20 mouse cellular contexts compared by ENCODE assay signal in genomic region chr1:140489816-140490215, GRCm38 (mm10).
DNase-seq lines count a peak whose midpoint lies in the region; ATAC-seq and TF ChIP-seq lines count a peak whose summit lies in the region.
"Had no signal": no experiment of that assay in that cellular context is flagged by ENCODE, and none has a peak within 500 bp of the region (broad histone marks: within the 10 kb centered on the region; RNA-seq: fewer than 3 reads in every experiment).

No protein-coding gene starts in this region.

- H3K4me1 ChIP-seq in limb, embryonic 12.5 days (replicated peaks), result peaks cover 9% of the 10 kb centered on the region; the same call in 1 of the 2 replicates
- H3K4me1 ChIP-seq in limb, embryonic 10.5 days, result no peaks in the 10 kb centered on the region
- H3K4me1 ChIP-seq: forebrain, embryonic 15.5 days; hindbrain, embryonic 13.5 days; midbrain, embryonic 12.5 days had no signal

- intact Hi-C loops in gastrocnemius, adult 2 months (cut with DNase I), result no loop called here

- H3K4me3 ChIP-seq in limb, embryonic 12.5 days (replicated peaks), result no peak overlapping the region
- H3K4me3 ChIP-seq in limb, embryonic 10.5 days, result no peak overlapping the region
- H3K4me3 ChIP-seq in gastrocnemius, adult 2 months, result no peak overlapping the region
- H3K4me3 ChIP-seq: forebrain, embryonic 15.5 days; hindbrain, embryonic 13.5 days; midbrain, embryonic 12.5 days had no signal

- ATAC-seq in limb, embryonic 12.5 days (ENCODE audit: insufficient number of reproducible peaks, insufficient read depth, low FRiP score, low TSS enrichment, low read depth), result no peak
- ATAC-seq: activated CD4-positive, CD25-positive, alpha-beta regulatory T cell, adult 4 months; forebrain, embryonic 15.5 days; Patski had no signal

- no peaks in the 10 kb centered on the region for H3K27me3 ChIP-seq in limb, embryonic 12.5 days
- H3K27me3 ChIP-seq in limb, embryonic 10.5 days (ENCODE audit: low read depth, poor library complexity, severe bottlenecking), result no peaks in the 10 kb centered on the region
- H3K27me3 ChIP-seq: forebrain, embryonic 15.5 days; hindbrain, embryonic 13.5 days; midbrain, embryonic 12.5 days; Patski had no signal

- H3K27ac ChIP-seq in limb, embryonic 12.5 days, result peak overlapping the region; percentile 64
- no peak overlapping the region for H3K27ac ChIP-seq in limb, embryonic 10.5 days
- no peak overlapping the region for H3K27ac ChIP-seq in gastrocnemius, adult 2 months
- H3K27ac ChIP-seq: forebrain, embryonic 15.5 days; hindbrain, embryonic 13.5 days; midbrain, embryonic 12.5 days had no signal

- H3K9ac ChIP-seq in limb, embryonic 12.5 days (replicated peaks), result no peak overlapping the region
- H3K9ac ChIP-seq: forebrain, embryonic 15.5 days; hindbrain, embryonic 13.5 days; midbrain, embryonic 12.5 days had no signal

- no peak for DNase-seq in limb, embryonic 10.5 days (ENCODE audit: low spot score)
- DNase-seq in frontal cortex, adult 2 months (ENCODE audit: extremely low spot score in 1 of 2, low spot score in 1 of 2), result peak; percentile 77 to 84
- DNase-seq in left cerebral cortex, adult 18-20 months (ENCODE audit: low spot score in 2 of 2), result peak; percentile 46 to 56
- peak; percentile 42 for DNase-seq in right cerebral cortex, postnatal 25 days
- DNase-seq in gastrocnemius, adult 2 months, result no peak
- DNase-seq in embryo, embryonic 9.5 days (ENCODE audit: extremely low spot score), result no peak
- DNase-seq: adrenal gland, postnatal 14 days; cerebellum, adult 8-10 months; heart, postnatal 14 days; liver; lung, adult 18-20 months; lung, postnatal 4 days; thymus, postnatal 14 days had no signal

- no peaks in the 10 kb centered on the region for H3K9me3 ChIP-seq in limb, embryonic 12.5 days
- no peaks in the 10 kb centered on the region for H3K9me3 ChIP-seq in limb, embryonic 10.5 days (replicated peaks)
- H3K9me3 ChIP-seq: forebrain, embryonic 15.5 days; hindbrain, embryonic 13.5 days; midbrain, embryonic 12.5 days had no signal

- no peak for TF ChIP-seq CTCF in gastrocnemius, adult 2 months (IDR thresholded peaks at IDR 0.05)

- H3K4me2 ChIP-seq in limb, embryonic 12.5 days, result no peak overlapping the region
- H3K4me2 ChIP-seq: forebrain, embryonic 15.5 days; heart, embryonic 11.5 days; hindbrain, embryonic 13.5 days; midbrain, embryonic 12.5 days had no signal

- 60% methylated on average over 2 of the region's 2 CpGs for WGBS in limb, embryonic 12.5 days
- 84% methylated on average over 2 of the region's 2 CpGs for WGBS in limb, embryonic 10.5 days

- no peaks in the 10 kb centered on the region for H3K36me3 ChIP-seq in limb, embryonic 12.5 days
- no peaks in the 10 kb centered on the region for H3K36me3 ChIP-seq in limb, embryonic 10.5 days
- H3K36me3 ChIP-seq: forebrain, embryonic 15.5 days; hindbrain, embryonic 13.5 days; midbrain, embryonic 12.5 days had no signal

Comparison
In these comparisons a context has a peak if more than half of its experiments do, and no peak if none do; other contexts are left out.
1. DNase-seq: peak in frontal cortex, adult 2 months (2 of 2), left cerebral cortex, adult 18-20 months (2 of 2) and right cerebral cortex, postnatal 25 days (single experiment); none in limb, embryonic 10.5 days (single experiment), gastrocnemius, adult 2 months (single experiment) and embryo, embryonic 9.5 days (single experiment).